ENCODE assay signal across 13 mouse cellular contexts in the genomic region with DNA sequence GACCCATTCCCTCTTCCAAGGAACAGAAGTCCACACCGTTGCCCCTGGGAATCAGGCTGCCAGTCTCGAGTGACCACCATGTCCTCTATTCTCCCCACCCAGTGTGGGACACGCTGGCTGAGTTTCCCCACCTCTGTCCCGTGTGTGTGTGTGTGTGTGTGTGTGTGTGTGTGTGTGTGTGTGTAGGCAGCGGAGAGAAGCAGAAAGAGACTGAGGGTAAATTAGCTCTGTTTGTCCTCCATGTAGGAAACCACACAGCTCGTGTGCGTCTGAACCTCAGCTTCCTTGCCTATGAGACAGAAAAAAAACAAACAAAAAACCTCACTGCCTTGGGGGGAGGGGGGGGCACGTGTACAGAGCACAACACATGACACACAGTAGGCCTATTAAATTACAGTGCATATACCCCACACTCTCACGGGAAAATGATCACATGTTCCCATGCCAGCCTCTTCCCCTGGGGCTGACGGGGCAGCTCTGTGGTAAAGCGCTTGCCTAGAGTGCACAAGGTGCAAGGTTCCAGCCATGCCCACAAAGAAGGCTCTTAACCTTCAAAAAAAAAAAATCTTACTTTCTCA. TPM values are rescaled to one million over a fixed set of nuclear protein-coding genes. Genes with fewer than 3 reads are reported as not detected.
DNase-seq lines count a peak whose midpoint lies in the region; ATAC-seq lines count a peak whose summit lies in the region.
"Had no signal": no experiment of that assay in that cellular context is flagged by ENCODE, and none has a peak within 500 bp of the region (broad histone marks: within the 10 kb centered on the region; RNA-seq: fewer than 3 reads in every experiment).

No protein-coding gene starts in this region.

- ATAC-seq in monocyte, adult 5-6 weeks (replicated peaks; ENCODE audit: insufficient number of reproducible peaks, low FRiP score, low TSS enrichment, poor library complexity, severe bottlenecking) = peak; percentile 54
- ATAC-seq: liver, postnatal 0 days; midbrain, embryonic 13.5 days had no signal

- DNase-seq in spleen, adult 12 weeks (ENCODE audit: low spot score) = peak; percentile 31
- no peak for DNase-seq in spleen, postnatal 14 days (ENCODE audit: low spot score in 2 of 2)
- peak; percentile 93 for DNase-seq in T-cell, adult 2 months (ENCODE audit: low spot score)
- peak; percentile 40 for DNase-seq in thymus, postnatal 4 days
- no peak for DNase-seq in frontal cortex, postnatal 10 days (ENCODE audit: low spot score in 2 of 2)
- no peak for DNase-seq in urinary bladder, postnatal 36 days (ENCODE audit: low spot score in 2 of 2)
- DNase-seq in left cerebral cortex, postnatal 4 days = no peak
- DNase-seq: cerebellum, adult 11-12 months; gastrocnemius, postnatal 36 days; liver, postnatal 0 days; lung, postnatal 36 days had no signal

- intact Hi-C loops in left cerebral cortex, postnatal 4 days (cut with DNase I) = loop anchor here (10.0 kb wide), 1 partner anchor 46 kb away; a partner anchor contains a TSS

RNA-seq across cellular contexts. Expression of a gene that starts 48.5 kb away (rescaled TPM):
- total RNA-seq in monocyte, adult 5-6 weeks (2017) = 17.4 to 51.9 TPM (median 23.4 TPM) in 3 replicates
- 10 to 100 TPM; 71.3 to 74.0 TPM for total RNA-seq in left cerebral cortex, postnatal 4 days (2021)

Comparison
In these comparisons a context has a peak if more than half of its experiments do, and no peak if none do; other contexts are left out.
1. DNase-seq: peak in spleen, adult 12 weeks (single experiment), T-cell, adult 2 months (single experiment) and thymus, postnatal 4 days (single experiment); none in spleen, postnatal 14 days (0 of 2), frontal cortex, postnatal 10 days (0 of 2), urinary bladder, postnatal 36 days (0 of 2) and left cerebral cortex, postnatal 4 days (single experiment).